Mouse (Mus musculus) cortical plate, adult 2 months (tissue): Measurements from ENCODE around the gene Tmprss11c.

Source experiments
- CTCF ChIP-seq: fragments of 200-500 bp; IDR thresholded peaks from 2 replicates; pipeline ENCODE4 v1.5.1; 2011; ENCODE audit warnings: mild to moderate bottlenecking, control low read depth, low read length; ENCODE audit not compliant: insufficient read depth; ENCODE audit errors: extremely low read depth
- POLR2A ChIP-seq: fragments of 200-500 bp; IDR thresholded peaks from 2 replicates; pipeline ENCODE4 v1.6.1; 2011; ENCODE audit warnings: mild to moderate bottlenecking, low read length, control low read depth; ENCODE audit not compliant: insufficient read depth; ENCODE audit errors: extremely low read depth

DNA sequence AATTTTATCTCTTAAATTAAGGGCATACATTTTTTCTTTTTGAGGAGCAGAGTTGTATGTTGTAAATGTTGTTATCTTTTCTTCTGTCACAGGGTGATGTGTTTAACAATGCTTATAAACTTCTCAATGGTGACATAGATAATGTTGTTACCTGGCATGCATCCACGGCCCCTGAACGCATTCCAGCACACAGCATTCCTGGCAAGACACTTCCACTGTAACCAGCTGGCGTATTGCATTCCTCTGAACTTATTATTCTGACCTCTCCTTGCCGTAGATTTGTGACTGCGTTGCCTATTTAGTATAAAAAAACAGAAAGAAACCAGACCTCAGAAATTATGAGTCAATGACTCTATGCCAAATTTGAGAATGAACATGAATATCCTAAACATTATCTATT lies 17.0 kb upstream of the Tmprss11c start:
- TF ChIP-seq CTCF (no peak), POLR2A (no peak)
